Mouse (Mus musculus): Measurements from ENCODE around the gene Rhof. TPM values are rescaled to one million over a fixed set of nuclear protein-coding genes. Genes with fewer than 3 reads are reported as not detected.

The Rhof gene
- total RNA-seq, 2 experiments from 2014 or later = 1.4 to 1.7 TPM

DNA sequence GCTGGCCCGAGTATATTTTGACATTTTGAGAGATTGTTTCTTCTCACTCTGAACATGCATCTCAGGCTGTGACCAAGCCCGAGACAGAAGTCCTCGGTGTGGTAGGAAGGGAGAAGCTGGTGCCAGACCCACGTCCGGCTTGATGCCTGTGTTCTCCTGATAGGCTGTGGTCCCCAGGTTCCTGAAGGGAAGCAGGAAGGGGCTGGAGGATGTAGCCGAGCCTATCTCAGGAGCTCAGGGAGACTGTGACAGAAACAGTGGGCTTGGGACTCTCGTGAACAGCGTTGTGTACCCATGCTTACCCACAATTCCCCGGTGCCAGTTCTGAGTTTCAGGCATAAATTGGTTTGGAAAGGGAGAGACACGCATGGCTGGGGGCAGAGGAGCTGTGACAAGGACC is 13.7 kb downstream of the Rhof start:
- no peak for ATAC-seq (replicated peaks; ENCODE audit: low FRiP score, poor library complexity, severe bottlenecking)

GRCm38 (mm10) chr5:123117773-123118172 is 14.7 kb downstream of the Rhof start:
- ATAC-seq (replicated peaks; ENCODE audit: low FRiP score, poor library complexity, severe bottlenecking) = no peak

GRCm38 (mm10) chr5:123117257-123117656 is 15.2 kb downstream of the Rhof start:
- peak; percentile 73 for ATAC-seq (replicated peaks; ENCODE audit: low FRiP score, poor library complexity, severe bottlenecking)

- ATAC-seq (replicated peaks; ENCODE audit: low FRiP score, poor library complexity, severe bottlenecking) = no peak
These were observed 16.4 kb downstream of the Rhof start for GRCm38 (mm10) chr5:123116080-123116479.

- ATAC-seq (replicated peaks; ENCODE audit: low FRiP score, poor library complexity, severe bottlenecking) = no peak
These were observed 17.6 kb downstream of the Rhof start for GRCm38 (mm10) chr5:123114924-123115323.

DNA sequence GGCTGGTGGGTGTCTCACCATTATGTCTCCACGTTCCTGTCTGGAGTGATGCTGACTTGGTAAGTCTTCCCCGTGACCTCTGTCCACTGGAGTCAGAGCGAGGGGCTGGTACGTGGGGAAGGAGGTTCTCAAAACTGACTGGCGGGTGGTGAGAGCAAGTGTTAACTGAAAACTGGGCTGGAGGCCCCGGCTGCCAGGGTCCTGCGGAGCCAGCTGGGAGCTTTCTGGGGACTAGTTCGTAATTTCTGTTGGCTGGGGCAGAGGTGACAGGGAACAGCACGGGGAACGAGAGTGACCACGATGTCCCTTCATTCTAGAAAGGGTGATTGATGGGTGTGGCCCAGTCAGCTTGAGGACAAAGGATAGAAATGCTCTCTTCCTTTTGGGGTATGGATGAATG is 18.4 kb downstream of the Rhof start:
- ATAC-seq (replicated peaks; ENCODE audit: low FRiP score, poor library complexity, severe bottlenecking) = no peak

DNA sequence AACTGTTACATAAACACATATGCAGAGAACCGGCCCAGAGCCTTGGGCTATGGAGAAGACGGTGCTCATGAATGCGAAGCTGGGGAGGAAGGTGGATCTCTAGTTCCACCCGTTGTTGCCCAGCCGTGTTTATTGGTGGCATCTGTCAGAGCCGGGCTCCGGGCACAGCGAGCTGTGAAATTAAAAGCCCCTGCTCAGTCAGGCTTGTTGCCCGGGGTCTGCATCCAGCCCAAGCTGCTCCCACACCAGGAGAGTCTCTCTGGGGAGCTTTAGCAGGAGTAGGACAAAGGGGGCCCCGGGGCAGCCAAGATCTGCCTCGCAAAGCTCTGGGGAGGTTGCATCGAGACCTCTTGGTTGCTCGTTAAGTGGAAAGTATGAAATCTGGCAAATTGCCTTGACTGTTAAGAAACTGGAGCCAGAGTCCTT is 22.2 kb downstream of the Rhof start:
- no peak for ATAC-seq (replicated peaks; ENCODE audit: low FRiP score, poor library complexity, severe bottlenecking)

DNA sequence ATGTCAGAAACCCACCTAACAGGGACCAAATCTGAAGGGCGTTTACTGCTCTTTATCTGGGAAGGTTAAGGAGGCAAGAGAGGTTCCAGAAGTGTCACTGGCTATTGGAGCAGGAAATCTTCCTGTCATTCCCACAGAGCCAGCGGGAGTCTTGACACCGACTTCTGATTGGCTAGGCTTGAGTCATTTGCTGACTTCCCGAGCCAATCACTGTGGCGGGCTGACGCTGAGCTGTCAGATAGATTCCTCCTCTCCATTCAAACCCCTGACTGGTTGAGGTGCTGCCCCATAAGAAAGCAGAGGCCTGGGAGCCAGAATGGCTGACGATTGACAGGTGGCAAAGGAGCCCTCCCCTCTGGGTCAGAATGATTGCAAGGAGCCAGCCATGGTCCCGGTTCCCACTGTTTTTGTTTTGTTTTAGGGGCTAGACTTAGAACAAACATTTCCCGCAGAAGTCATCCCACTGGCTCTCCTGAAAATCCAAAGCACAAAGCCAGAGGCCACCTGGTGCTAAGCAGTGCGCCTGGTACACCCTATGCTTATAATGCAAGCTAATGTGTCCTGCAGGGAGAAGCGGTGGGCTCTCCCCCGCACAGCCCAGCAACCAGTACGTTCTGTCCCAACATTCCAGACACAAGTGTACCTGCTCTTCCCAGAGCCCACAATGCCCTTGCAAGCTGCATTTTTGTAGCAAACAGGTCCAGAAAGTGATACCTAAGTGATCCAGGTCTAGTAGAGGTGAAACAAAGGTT is 22.9 kb downstream of the Rhof start:
- no peak for ATAC-seq (replicated peaks; ENCODE audit: low FRiP score, poor library complexity, severe bottlenecking)

DNA sequence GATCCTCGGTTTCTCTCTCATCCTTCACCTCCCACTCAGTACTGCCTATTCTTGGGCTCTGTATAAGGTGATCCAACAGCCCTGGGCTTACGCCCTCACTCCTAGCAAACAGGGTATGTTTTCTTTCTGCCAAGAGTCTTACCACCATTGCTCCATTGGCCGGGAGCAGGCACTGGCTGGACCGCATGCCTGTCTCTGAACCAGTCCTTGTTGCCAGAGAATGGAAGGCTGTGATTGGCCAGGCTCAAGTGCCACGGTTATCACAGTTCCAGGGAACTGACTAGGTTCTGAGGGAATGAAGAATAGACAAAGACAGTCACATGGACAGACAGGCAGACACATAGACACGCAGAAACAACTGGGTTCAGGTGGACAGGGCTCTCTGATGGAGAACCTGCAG is 27.7 kb downstream of the Rhof start:
- ATAC-seq (replicated peaks; ENCODE audit: low FRiP score, poor library complexity, severe bottlenecking) = no peak

DNA sequence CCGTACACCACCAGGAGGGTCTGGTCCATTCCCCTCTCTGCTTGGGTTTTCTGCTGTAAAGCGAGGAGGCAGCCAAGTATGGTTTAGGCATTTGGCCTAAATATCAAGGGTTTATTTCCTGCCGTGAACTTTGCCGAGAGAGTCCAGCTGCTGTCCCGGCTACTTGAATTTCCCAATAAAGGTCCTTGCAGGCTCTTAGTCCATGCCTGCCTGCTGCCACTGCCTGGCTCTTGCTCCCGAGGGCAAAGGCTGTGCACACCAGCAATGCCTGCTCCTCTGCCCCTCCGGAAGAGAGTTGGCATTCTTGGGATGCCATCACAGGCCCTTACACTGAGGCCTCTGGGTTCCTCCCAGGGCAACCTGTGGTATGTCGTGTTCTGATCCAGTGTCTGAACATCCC is 28.9 kb downstream of the Rhof start:
- ATAC-seq (replicated peaks; ENCODE audit: low FRiP score, poor library complexity, severe bottlenecking) = no peak

DNA sequence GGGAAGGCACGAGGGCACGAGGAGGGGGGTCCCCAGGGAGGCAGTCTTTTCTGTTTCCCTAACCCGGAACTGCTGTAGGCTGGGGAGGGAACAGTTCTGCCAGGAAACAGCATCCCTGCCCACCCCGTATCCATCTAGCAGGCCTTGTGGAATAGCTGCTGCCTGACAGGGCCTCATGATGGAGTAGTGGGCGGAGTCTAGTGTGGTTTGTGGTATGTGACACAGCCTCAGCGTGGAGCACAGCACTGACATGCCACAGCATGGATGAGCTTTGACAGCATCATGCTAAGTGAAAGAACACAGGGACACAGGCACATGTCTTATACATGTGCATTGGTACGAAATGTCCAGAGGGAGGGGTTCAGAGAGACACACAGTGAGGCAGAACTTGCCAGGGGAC is 30.1 kb downstream of the Rhof start:
- ATAC-seq (replicated peaks; ENCODE audit: low FRiP score, poor library complexity, severe bottlenecking) = no peak

- ATAC-seq (replicated peaks; ENCODE audit: low FRiP score, poor library complexity, severe bottlenecking) = no peak
These were observed 34.0 kb downstream of the Rhof start for GRCm38 (mm10) chr5:123098487-123098886.

DNA sequence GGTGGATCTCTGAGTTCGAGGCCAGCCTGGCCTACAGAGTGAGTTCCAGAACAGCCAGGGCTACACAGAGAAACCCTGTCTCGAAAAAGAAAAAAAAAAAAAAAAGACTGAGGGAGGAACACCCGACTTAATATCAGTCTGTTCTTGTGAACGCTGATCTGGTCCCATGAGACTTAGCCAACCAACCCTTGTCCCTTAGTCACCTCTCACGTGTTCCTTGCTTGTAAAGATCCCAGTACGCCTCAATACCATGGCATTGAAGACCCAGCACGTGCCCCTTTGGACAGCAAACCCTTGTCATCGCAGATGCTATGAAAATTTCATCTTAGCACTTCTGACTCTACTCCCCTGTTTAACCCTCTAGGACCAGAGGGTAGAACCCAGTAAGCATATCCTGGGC is 36.2 kb downstream of the Rhof start:
- ATAC-seq (replicated peaks; ENCODE audit: low FRiP score, poor library complexity, severe bottlenecking) = no peak

DNA sequence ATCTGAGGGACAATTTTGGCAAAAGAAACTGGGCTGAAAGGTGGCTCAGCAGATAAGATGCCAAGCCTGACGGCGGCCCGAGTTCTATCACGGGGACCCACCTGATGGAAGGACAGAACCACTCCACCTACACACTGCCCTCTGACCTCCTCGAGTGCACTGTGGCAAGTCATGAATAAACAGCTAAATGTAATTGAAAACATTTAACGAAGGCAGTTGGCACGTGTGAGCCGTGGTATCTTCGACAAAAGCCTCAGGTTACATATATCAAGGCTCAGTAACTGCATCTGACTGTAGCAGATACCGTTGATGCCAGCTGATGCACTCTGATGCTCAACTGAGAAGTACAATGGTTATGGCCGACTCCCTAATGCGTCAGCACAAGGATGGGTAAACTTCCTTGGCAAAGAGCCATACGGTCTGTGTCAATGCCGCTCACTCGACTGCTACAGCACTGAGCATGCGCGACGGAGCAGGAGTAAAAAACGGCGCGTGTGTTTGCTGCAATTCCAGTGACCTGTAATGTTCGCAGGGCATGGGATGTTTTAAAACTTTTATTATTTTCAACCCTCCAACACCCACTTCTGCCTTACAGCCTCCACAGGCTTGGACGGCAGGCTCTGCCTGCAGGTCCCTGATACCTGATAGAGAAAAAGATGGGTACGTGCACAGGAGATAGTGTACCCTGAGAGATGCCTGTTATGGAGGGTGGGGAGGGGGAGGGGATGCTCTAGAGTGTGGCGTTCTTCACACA is 38.1 kb downstream of the Rhof start:
- ATAC-seq (replicated peaks; ENCODE audit: low FRiP score, poor library complexity, severe bottlenecking) = peak; percentile 82

DNA sequence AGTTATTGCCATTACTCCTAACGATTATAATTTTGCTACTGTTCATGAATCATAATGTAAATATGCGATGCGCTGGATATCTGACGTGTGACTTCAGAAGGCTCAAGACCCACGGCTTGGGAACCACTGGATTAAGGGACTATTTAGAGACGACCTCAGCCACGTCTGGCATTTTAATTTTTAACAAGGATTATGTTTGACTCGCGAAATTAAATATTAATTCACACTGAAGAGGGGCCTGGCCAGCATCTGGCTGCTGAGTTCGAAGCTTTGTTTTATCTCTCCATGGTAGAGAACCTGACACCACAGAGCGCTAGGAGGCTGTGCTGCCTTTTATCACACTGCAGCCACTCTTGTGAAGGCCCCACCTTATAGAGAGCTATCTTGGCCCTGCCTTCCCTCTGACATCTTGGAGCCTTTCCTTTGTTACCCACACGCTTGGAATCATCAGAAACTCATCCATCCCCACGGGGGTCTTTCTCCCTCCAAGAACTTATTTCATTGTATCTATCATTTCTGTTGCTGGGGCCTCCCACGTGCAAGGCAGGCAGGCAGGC is 39.3 kb downstream of the Rhof start:
- ATAC-seq (replicated peaks; ENCODE audit: low FRiP score, poor library complexity, severe bottlenecking) = peak; percentile 78

DNA sequence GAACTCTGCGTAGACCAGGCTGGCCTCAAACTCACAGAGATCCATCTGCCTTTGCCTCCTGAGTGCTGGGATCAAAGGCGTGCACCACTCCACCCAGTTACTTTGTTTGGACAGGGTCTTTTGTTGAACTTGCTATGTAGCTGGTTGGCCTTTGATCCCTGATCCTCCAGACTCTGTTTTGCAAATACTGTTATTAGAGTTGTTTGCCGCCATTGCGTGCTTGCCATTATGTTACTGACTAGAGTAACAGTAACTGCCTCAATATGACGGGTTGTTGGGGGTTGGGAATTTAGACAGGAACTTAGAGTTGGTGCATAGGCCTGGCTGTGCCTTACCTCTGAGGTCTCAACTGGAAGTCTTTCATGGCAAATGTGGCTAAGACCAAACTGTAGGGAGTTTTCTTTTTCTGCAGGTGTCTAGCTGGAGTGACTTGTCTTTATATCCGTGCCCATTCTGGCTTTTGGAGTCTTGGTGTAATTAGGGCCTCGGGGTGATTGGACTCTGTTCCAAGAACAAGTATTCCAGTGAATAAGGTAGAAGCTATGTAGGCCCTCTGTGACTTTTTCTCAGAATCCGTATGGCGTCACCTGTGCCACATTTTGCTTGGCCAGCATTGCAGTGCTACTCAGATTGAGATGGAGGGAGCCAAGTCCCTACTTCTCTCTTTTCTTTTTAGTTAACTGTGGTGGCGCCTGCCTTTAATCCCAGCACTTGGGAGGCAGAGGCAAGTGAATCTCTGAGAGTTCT is 41.8 kb downstream of the Rhof start:
- ATAC-seq (replicated peaks; ENCODE audit: low FRiP score, poor library complexity, severe bottlenecking) = no peak

DNA sequence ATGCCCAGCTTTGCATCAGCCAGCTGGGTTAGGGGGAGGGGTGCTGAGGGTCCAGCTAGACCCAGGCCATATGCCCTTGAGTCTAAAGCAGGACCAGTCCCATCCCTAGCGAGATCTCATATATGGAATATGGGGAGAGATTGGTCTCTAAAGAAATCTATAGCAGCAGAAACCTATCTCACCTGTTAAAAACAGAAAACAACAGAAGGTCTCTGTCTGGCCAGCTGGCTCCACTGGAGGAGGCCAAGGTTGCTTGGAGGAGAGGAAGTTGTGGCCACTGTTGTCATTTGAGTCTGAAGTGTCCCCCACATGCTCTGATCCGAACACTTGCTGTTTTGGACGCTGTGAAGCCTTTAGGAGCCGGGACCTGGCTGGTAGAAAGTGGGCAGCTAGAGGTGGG is 43.7 kb downstream of the Rhof start:
- no peak for ATAC-seq (replicated peaks; ENCODE audit: low FRiP score, poor library complexity, severe bottlenecking)

DNA sequence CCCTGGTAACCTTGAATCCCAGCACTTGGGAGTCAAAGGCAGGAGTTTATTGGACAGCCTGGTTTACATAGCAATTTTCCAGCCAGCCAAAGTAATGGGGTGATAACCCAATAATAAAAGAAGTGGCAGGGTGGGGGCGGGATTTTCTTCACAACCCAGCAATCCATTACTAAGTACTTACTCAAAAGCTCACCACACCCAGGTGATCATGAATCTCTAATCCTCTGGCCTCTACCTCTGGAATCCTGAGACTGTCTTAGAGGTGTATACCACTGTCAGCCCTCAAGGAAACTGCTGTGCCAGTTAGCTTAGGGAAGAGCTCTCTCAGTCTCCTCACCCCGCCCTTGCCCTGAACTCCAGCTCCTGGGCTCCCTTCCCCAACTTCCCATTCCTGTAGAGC is 46.0 kb downstream of the Rhof start:
- ATAC-seq (replicated peaks; ENCODE audit: low FRiP score, poor library complexity, severe bottlenecking) = no peak

GRCm38 (mm10) chr5:123083340-123084050 is 49.0 kb downstream of the Rhof start:
- no peak for ATAC-seq (replicated peaks; ENCODE audit: low FRiP score, poor library complexity, severe bottlenecking)

GRCm38 (mm10) chr5:123080510-123080909 is 52.0 kb downstream of the Rhof start:
- ATAC-seq (replicated peaks; ENCODE audit: low FRiP score, poor library complexity, severe bottlenecking) = no peak

Measured in erythroid progenitor cell, adult 5-6 weeks (primary cell).